Mouse (Mus musculus) monocyte, adult 59 days (primary cell): ENCODE measurements around the gene Trabd2b. TPM values are rescaled to one million over a fixed set of nuclear protein-coding genes. Genes with fewer than 3 reads are reported as not detected.

Source experiments
- total RNA-seq, 2 experiments: library from RNA; stranded (reverse); gene quantifications; one replicate each; pipeline ENCODE4 v1.2.4; 2023

Gene Trabd2b
- total RNA-seq, result not detected

DNA sequence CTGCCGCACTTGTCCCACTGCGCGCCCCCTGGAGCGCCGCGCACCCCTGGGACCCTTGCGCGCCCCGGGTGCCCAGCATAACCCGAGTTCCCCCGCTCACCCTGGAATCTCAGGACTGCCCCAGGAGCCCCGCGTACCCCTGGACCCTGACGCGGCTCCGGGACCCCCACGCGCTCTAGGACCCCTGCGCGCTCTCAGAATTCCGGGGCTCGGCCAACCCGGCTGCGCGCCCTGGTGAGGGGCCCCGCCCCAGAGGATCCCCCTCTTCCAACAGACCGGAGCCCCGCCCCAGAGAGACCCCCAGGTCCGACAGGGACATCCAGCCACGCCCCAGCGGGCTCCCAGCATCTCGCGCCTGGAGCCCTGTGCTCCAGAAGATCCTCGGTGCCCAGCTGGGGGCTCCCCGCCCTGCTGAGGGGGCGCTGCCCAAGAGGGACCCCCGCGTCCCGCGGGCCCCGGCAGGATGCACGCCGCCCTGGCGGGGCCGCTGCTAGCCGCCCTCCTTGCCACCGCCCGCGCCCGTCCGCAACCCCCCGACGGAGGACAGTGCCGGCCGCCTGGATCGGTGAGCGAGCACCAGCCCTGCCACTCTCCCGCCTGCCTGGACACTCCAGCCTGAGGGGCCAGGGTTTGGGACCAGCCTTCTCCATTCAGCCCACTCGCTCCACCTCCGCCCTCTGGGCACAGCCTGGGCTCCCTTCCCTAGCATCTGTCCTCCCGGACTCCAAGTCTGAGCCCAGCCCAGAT, at the start of gene Trabd2b:
Gene Trabd2b (plus strand): TSS at position 370 of the 747 bp plus-strand sequence.

Other genes starting within 250 kb of the Trabd2b start
- gene Skint11, start 243.3 kb upstream of the Trabd2b start, total RNA-seq, result not detected